Mouse (Mus musculus) lung, embryonic 16.5 days (tissue): ENCODE results near the gene Gabarapl2. TPM values are rescaled to one million over a fixed set of nuclear protein-coding genes. Genes with fewer than 3 reads are reported as not detected.

Source experiments
- ATAC-seq: fragments of 200-750 bp; cut with Nextera tagmentation; 2 replicates; pipeline ENCODE4 v1.8.0; 2017; ENCODE audit warnings: low read depth, mild to moderate bottlenecking, moderate library complexity
- H3K27ac ChIP-seq: fragments of 300-500 bp; sonication (generic); 2 replicates; pipeline ENCODE4 v1.5.1; 2014; ENCODE audit warnings: mild to moderate bottlenecking, control low read depth, low read length
- H3K27me3 ChIP-seq: fragments of 300-500 bp; sonication (generic); 2 replicates; pipeline ENCODE4 v1.6.1; 2014; ENCODE audit warnings: low read depth, low read length, mixed read lengths; ENCODE audit not compliant: control insufficient read depth, insufficient read depth
- H3K36me3 ChIP-seq: fragments of 300-500 bp; sonication (generic); 2 replicates; pipeline ENCODE4 v1.6.1; 2014; ENCODE audit warnings: low read length; ENCODE audit not compliant: control insufficient read depth, insufficient read depth
- H3K4me1 ChIP-seq: fragments of 300-500 bp; sonication (generic); replicated peaks from 2 replicates; pipeline ENCODE4 v1.6.1; 2014; ENCODE audit warnings: low read length, mixed read lengths; ENCODE audit not compliant: control insufficient read depth, insufficient read depth
- H3K4me2 ChIP-seq: fragments of 300-500 bp; sonication (generic); 2 replicates; pipeline ENCODE4 v1.6.1; 2014; ENCODE audit warnings: low read depth, low read length, control low read depth
- H3K4me3 ChIP-seq: fragments of 300-500 bp; sonication (generic); 2 replicates; pipeline ENCODE4 v1.5.1; 2014; ENCODE audit warnings: mild to moderate bottlenecking, low read length, control low read depth
- H3K9ac ChIP-seq: fragments of 300-500 bp; sonication (generic); 2 replicates; pipeline ENCODE4 v1.6.1; 2014; ENCODE audit warnings: low read length, control low read depth
- H3K9me3 ChIP-seq: fragments of 300-500 bp; sonication (generic); 2 replicates; pipeline ENCODE4 v1.6.1; 2016; ENCODE audit warnings: low read length; ENCODE audit not compliant: control insufficient read depth
- whole genome bisulfite sequencing: fragments of 180-500 bp; shearing (Covaris S2); extraction: QIAGEN DNeasy Blood & Tissue Kit; methylation state at CpG from one replicate; pipeline ENCODE4 v1.1.7; 2014; 5-methylcytosine and 5-hydroxymethylcytosine counted together
- polyA plus RNA-seq: library from polyadenylated mRNA; unstranded; fragments of >200 nt; fragmentation: Nextera tagmentation; extraction: Ambion mirVana; gene quantifications from 2 replicates; pipeline ENCODE4 v1.2.1, GENCODE M21; 2015

Gene Gabarapl2
- polyA plus RNA-seq, 1 experiment from 2014 or later = 195 TPM

- Histone ChIP-seq H3K9me3 (no peaks in the 10 kb centered on the region), H3K36me3 (no peaks in the 10 kb centered on the region), H3K27ac (no peak within 1 kb of the TSS), H3K4me1 (peaks cover 4% of the 10 kb centered on the region; the same call in 1 of the 2 replicates), H3K4me3 (peak within 1 kb of the TSS; percentile 47), H3K4me2 (peak within 1 kb of the TSS; percentile 59), H3K9ac (peak within 1 kb of the TSS; percentile 66), H3K27me3 (peaks cover 11% of the 10 kb centered on the region)
- WGBS = 4% methylated on average over 47 of the region's 47 CpGs
- peak; percentile 67; the same call in 1 of the 2 replicates for ATAC-seq
Observed at GRCm38 (mm10) chr8:111909621-111910450, 30.7 kb upstream of the Gabarapl2 start, which contains the start of gene Chst5. Gene Chst5, minus strand, starts transcription at chr8:111910447.

GRCm38 (mm10) chr8:111911572-111911971 lies 28.9 kb upstream of the Gabarapl2 start:
- no peak overlapping the region for H3K9ac ChIP-seq
- H3K27me3 ChIP-seq = peaks cover 11% of the 10 kb centered on the region
- H3K9me3 ChIP-seq = no peaks in the 10 kb centered on the region
- no peak overlapping the region for H3K27ac ChIP-seq
- H3K4me3 ChIP-seq = no peak overlapping the region
- no peak for ATAC-seq
- H3K36me3 ChIP-seq = no peaks in the 10 kb centered on the region
- no peak overlapping the region for H3K4me2 ChIP-seq
- 55% methylated on average over 7 of the region's 7 CpGs for WGBS
- peaks cover 4% of the 10 kb centered on the region; the same call in 1 of the 2 replicates for H3K4me1 ChIP-seq

GRCm38 (mm10) chr8:111912860-111913432 lies 27.6 kb upstream of the Gabarapl2 start:
- Histone ChIP-seq H3K9ac (no peak overlapping the region), H3K36me3 (no peaks in the 10 kb centered on the region), H3K4me3 (no peak overlapping the region), H3K4me2 (no peak overlapping the region), H3K9me3 (no peaks in the 10 kb centered on the region), H3K27ac (no peak overlapping the region), H3K4me1 (peaks cover 2% of the 10 kb centered on the region; the same call in 1 of the 2 replicates), H3K27me3 (peaks cover 11% of the 10 kb centered on the region)
- 46% methylated on average over 12 of the region's 12 CpGs for WGBS
- ATAC-seq = peak; percentile 53; the same call in 1 of the 2 replicates

- Histone ChIP-seq H3K9me3 (no peaks in the 10 kb centered on the region), H3K4me3 (no peak overlapping the region), H3K36me3 (0 out of 2 replicates have a peak, but pooled peaks cover 4% of the 10 kb centered on the region), H3K27me3 (no peaks in the 10 kb centered on the region), H3K4me1 (peaks cover 3% of the 10 kb centered on the region; the same call in 1 of the 2 replicates), H3K4me2 (no peak overlapping the region), H3K9ac (no peak overlapping the region), H3K27ac (no peak overlapping the region)
- WGBS = 83% methylated on average over 2 of the region's 2 CpGs
- no peak for ATAC-seq
Observed at GRCm38 (mm10) chr8:111919663-111920062, 20.8 kb upstream of the Gabarapl2 start.

- no peak for ATAC-seq
- no peak overlapping the region for H3K4me3 ChIP-seq
- no peak overlapping the region for H3K9ac ChIP-seq
- H3K4me2 ChIP-seq = no peak overlapping the region
- H3K9me3 ChIP-seq = no peaks in the 10 kb centered on the region
- no peak overlapping the region for H3K27ac ChIP-seq
- H3K4me1 ChIP-seq = peaks cover 3% of the 10 kb centered on the region; the same call in 1 of the 2 replicates
- H3K27me3 ChIP-seq = no peaks in the 10 kb centered on the region
- WGBS = 69% methylated on average over 4 of the region's 4 CpGs
- 0 out of 2 replicates have a peak, but pooled peaks cover 4% of the 10 kb centered on the region for H3K36me3 ChIP-seq
Observed at GRCm38 (mm10) chr8:111920971-111921370, 19.5 kb upstream of the Gabarapl2 start.

GRCm38 (mm10) chr8:111923383-111923804 lies 17.1 kb upstream of the Gabarapl2 start:
- no peaks in the 10 kb centered on the region for H3K27me3 ChIP-seq
- no peaks in the 10 kb centered on the region for H3K9me3 ChIP-seq
- peak; percentile 59; the same call in 1 of the 2 replicates for ATAC-seq
- H3K36me3 ChIP-seq = 0 out of 2 replicates have a peak, but pooled peaks cover 2% of the 10 kb centered on the region
- peak overlapping the region; percentile 15; the same call in 1 of the 2 replicates for H3K4me3 ChIP-seq
- peaks cover 3% of the 10 kb centered on the region; the same call in 1 of the 2 replicates for H3K4me1 ChIP-seq
- H3K9ac ChIP-seq = 0 out of 2 replicates have a peak overlapping the region, but pooled peaks have one; percentile 43
- WGBS = 17% methylated on average over 10 of the region's 10 CpGs
- no peak overlapping the region for H3K27ac ChIP-seq
- peak overlapping the region; percentile 31 for H3K4me2 ChIP-seq

- Histone ChIP-seq H3K27ac (no peak overlapping the region), H3K4me1 (peaks cover 3% of the 10 kb centered on the region; the same call in 1 of the 2 replicates), H3K9ac (no peak overlapping the region), H3K36me3 (no peaks in the 10 kb centered on the region), H3K4me2 (no peak overlapping the region), H3K4me3 (no peak overlapping the region), H3K27me3 (no peaks in the 10 kb centered on the region), H3K9me3 (no peaks in the 10 kb centered on the region)
- no peak for ATAC-seq
- 62% methylated on average over 7 of the region's 7 CpGs for WGBS
Observed at GRCm38 (mm10) chr8:111924976-111925375, 15.5 kb upstream of the Gabarapl2 start.

GRCm38 (mm10) chr8:111929648-111930344 lies 10.7 kb upstream of the Gabarapl2 start:
- no peaks in the 10 kb centered on the region for H3K9me3 ChIP-seq
- no peaks in the 10 kb centered on the region for H3K36me3 ChIP-seq
- no peak overlapping the region for H3K4me2 ChIP-seq
- H3K9ac ChIP-seq = no peak overlapping the region
- peaks cover 13% of the 10 kb centered on the region; the same call in 1 of the 2 replicates for H3K4me1 ChIP-seq
- H3K4me3 ChIP-seq = no peak overlapping the region
- no peak overlapping the region for H3K27ac ChIP-seq
- ATAC-seq = no peak
- no peaks in the 10 kb centered on the region for H3K27me3 ChIP-seq
- 50% methylated on average over 8 of the region's 8 CpGs for WGBS
